Mouse (Mus musculus): ENCODE data around the gene Smim15.

GRCm38 (mm10) chr13:108044222-108044941, at the start of gene Smim15:
- TF ChIP-seq GATA1 (IDR thresholded peaks at IDR 0.05; ENCODE audit: low read length) (no peak), TAL1 (IDR thresholded peaks at IDR 0.05; ENCODE audit: low read length) (no peak)
